Mouse (Mus musculus) left cerebral cortex, adult 11 months (tissue): ENCODE measurements at regions not wholly inside any gene's neighbourhood (a gene's known extent, or its start where the extent isn't known, plus 50 kb on each side); places are given as distances from the start of the nearest gene placed in this dataset.
"Not testable (repeated sequence)": the region's sequence is repeated elsewhere in the genome, so short reads cannot be mapped to it uniquely, and the experiment has no call there.

Experiments used
- DNase-seq: peaks from one replicate; pipeline ENCODE4 v3.0.0; 2022; ENCODE audit warnings: low spot score

DNA sequence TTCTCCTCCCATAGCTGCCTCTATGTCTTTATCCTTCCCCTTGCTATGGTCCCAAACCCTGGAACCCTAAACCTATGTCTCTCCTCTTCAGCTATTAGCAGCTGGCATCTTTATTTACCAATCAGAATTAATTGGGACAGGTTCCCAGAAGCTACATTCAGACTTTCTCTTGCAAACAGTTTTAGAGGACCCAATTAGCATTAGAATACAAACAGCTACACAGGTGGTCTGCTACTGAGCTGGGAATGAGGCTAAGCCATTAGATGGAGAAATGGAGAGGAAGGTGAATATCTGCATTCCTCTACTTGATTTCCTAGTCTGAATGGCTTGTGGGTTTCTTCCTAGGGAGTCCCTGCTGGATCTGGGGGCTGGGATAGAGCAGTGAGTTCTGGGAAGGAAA is 611.9 kb downstream of the A830018L16Rik start:
- DNase-seq, result no peak

GRCm38 (mm10) chr1:12027442-12027841 is 613.5 kb downstream of the A830018L16Rik start:
- DNase-seq, result no peak

GRCm38 (mm10) chr1:12028074-12028473 is 614.2 kb downstream of the A830018L16Rik start:
- no peak for DNase-seq

GRCm38 (mm10) chr1:12051931-12052482 is 638.1 kb downstream of the A830018L16Rik start:
- no peak for DNase-seq

GRCm38 (mm10) chr1:12055865-12056560 is 642.1 kb downstream of the A830018L16Rik start:
- DNase-seq, result no peak

GRCm38 (mm10) chr1:12065016-12065513 is 651.2 kb downstream of the A830018L16Rik start:
- DNase-seq, result no peak

- DNase-seq, result no peak
These were observed 678.9 kb downstream of the A830018L16Rik start for GRCm38 (mm10) chr1:12092564-12093504.

- no peak for DNase-seq
These were observed 701.3 kb downstream of the A830018L16Rik start for GRCm38 (mm10) chr1:12115041-12115828.

DNA sequence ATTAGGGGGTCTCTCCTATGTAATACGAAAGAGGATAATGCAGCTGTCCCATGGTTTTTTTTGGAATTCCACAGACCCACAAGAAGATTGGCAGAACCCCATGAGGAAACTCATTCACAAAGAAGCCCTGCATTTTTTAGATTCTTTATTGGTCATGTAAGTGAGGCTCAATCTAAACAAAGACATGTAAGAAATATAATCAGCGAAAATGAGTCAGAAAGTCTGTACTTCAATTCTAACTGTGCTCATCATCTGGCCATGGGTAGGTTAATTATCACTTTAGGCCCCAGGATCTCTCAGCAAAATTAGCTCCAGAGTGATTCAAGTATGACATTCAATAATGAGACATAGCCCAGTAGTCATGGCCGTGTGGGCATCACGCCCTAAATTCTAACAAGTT is 703.2 kb downstream of the A830018L16Rik start:
- DNase-seq, result no peak

- no peak for DNase-seq
These were observed 707.0 kb downstream of the A830018L16Rik start for GRCm38 (mm10) chr1:12120926-12121325.

- not testable (repeated sequence) for DNase-seq
These were observed 712.7 kb downstream of the A830018L16Rik start for GRCm38 (mm10) chr1:12126611-12127010.

GRCm38 (mm10) chr1:12170503-12170902 is 756.6 kb downstream of the A830018L16Rik start:
- no peak for DNase-seq

- DNase-seq, result no peak
These were observed 775.8 kb downstream of the A830018L16Rik start for GRCm38 (mm10) chr1:12189646-12190233.

- no peak for DNase-seq
These were observed 778.7 kb downstream of the A830018L16Rik start for GRCm38 (mm10) chr1:12192588-12192987.

- no peak for DNase-seq
These were observed 817.2 kb downstream of the A830018L16Rik start for GRCm38 (mm10) chr1:12231089-12231488.

DNA sequence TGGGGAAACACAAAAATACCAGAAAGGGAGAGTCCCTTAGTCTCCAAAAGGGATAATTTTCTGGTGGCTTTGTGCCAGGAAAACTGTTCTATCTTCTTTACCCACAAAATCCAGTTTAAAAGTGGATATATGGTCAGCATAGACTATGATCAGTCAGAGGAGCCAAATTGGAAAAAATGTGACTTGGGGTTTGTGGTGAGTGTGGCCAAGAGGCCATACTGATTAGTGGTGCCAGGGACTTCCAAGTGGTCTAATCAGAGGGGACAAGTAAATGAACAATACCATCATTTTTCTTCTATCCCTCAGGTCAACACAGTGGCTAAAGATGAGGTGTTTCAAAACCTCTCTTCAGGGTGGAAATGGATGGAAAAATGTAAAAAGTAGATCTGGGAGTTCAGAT is 828.2 kb downstream of the A830018L16Rik start:
- no peak for DNase-seq

DNA sequence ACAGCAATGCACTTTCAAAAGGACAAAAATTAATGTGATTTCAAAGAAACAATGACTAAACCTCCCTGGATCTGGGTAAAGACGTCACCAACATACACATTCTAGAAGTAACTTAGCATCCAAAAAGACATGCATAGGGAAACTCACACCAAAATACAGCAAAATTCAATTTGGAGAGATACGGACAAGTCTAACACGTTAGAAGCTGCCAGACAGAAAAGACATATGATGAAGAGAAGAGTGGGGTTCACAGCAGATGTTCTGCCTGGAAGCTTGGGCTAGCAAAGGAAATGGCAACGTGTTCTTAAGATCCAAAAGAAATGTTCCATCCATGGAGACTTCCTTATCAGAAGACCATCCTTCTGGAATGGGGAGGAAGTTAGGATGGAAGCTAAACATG is 868.6 kb downstream of the A830018L16Rik start:
- DNase-seq, result no peak

- DNase-seq, result no peak
These were observed 871.6 kb downstream of the A830018L16Rik start for GRCm38 (mm10) chr1:12285551-12285950.

DNA sequence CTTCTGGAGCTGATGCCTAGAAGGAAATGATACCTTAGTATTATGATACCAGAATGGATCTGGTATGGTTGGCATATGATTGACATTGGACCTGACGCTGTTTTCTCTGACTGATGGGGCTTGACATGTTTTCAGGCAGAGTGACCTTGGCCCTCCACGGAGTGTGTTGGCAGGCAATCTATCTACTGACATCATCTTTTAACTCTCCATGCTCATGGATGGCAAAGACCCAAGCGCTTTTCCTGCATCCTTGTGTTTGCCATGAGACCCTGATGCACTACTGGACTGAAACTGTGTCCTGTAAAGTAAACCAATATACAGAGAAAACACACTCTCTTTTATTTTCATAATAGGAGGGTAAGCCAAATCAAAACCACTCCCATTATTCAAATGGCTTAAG is 872.1 kb downstream of the A830018L16Rik start:
- no peak for DNase-seq

DNA sequence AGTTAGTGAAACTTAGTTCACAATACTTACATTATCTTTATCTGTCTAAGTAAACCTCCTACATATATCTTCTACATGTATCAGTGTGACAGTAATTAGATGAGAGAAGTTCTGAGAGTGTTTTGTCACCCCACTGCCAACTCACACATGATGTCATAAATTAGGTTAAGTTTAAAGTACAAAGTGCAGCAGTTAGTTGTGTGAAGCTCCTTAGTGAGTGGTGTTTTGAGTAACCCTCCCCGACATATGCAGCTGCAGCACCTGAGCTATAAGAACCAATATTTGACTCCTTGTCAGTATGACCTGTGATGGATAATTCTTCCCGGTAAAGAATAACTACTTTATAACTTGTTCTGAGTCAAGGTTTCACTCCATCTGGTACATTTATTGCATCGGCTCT is 874.6 kb downstream of the A830018L16Rik start:
- no peak for DNase-seq

DNA sequence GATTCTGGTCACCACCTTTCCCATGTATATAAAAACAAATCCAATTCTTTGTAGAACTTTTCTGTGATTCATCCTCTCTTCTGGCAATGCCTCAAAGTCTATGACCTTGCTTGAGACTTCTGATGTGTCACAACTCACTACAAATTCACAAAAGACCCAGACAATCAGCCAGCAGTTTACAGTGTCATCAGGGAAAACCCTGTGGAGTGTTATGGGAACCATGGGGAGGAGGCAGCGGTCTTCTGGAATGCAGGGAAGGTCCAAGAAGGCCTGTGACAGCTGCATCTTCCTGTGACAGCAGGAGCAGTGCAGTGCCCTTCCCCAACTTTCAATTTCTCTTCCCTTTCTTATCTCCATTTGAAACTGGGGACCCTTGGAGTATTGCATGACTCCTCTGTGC is 877.9 kb downstream of the A830018L16Rik start:
- DNase-seq, result no peak
